Mouse (Mus musculus): ENCODE data around the gene Cbx7.

DNA sequence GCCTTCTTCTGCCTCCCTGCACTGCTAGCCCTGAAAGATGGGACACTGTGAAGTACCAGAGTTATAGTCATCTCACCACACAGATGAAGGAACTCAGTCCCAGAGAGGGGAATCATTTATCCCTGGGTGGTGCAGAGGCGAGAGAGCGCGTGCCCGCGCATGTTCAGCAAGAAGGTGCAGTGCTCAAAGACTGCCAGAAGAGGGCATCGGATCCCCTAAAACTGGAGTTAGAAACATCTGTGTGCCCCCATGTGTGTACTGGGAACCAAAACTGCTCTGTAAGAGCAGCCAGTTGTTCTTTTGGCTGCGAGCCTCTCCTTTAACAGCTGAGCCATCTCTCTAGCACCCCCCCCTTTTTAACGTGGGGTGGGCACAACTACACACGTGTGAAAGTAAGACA is 24.1 kb downstream of the Cbx7 start:
- no peak for TF ChIP-seq POLR2A (IDR thresholded peaks at IDR 0.05; ENCODE audit: low read depth, low read length)
- no peak for TF ChIP-seq CTCF (IDR thresholded peaks at IDR 0.05; ENCODE audit: extremely low read depth, insufficient read depth, insufficient read length, insufficient replicate concordance)

Data from spleen, adult 2 months (tissue).